10 mouse cellular contexts compared by ENCODE assay signal in genomic region chr2:153287835-153288234, GRCm38 (mm10). TPM values are rescaled to one million over a fixed set of nuclear protein-coding genes. Genes with fewer than 3 reads are reported as not detected.
DNase-seq lines count a peak whose midpoint lies in the region; ATAC-seq and TF ChIP-seq lines count a peak whose summit lies in the region.
"Had no signal": no experiment of that assay in that cellular context is flagged by ENCODE, and none has a peak within 500 bp of the region (broad histone marks: within the 10 kb centered on the region; RNA-seq: fewer than 3 reads in every experiment).

No protein-coding gene starts in this region.

- H3K36me3 ChIP-seq in hindbrain, postnatal 0 days (ENCODE audit: insufficient read depth, low read length) = no peaks in the 10 kb centered on the region
- H3K36me3 ChIP-seq in hindbrain, embryonic 11.5 days (ENCODE audit: control insufficient read depth, insufficient read depth, low read length) = no peaks in the 10 kb centered on the region
- H3K36me3 ChIP-seq in midbrain, postnatal 0 days (ENCODE audit: insufficient read depth, low read length) = no peaks in the 10 kb centered on the region
- no peaks in the 10 kb centered on the region for H3K36me3 ChIP-seq in midbrain, embryonic 16.5 days (ENCODE audit: control insufficient read depth, insufficient read depth, low read length)
- no peaks in the 10 kb centered on the region for H3K36me3 ChIP-seq in neural tube, embryonic 15.5 days
- H3K36me3 ChIP-seq: midbrain, embryonic 15.5 days had no signal

- no peak overlapping the region for H3K27ac ChIP-seq in hindbrain, postnatal 0 days
- H3K27ac ChIP-seq in hindbrain, embryonic 11.5 days (ENCODE audit: low read depth, low read length) = no peak overlapping the region
- H3K27ac ChIP-seq in midbrain, postnatal 0 days (ENCODE audit: low read depth, low read length) = no peak overlapping the region
- H3K27ac ChIP-seq in midbrain, embryonic 16.5 days (ENCODE audit: low read length) = no peak overlapping the region
- 0 out of 2 replicates have a peak overlapping the region, but pooled peaks have one; percentile 5 for H3K27ac ChIP-seq in neural tube, embryonic 15.5 days (replicated peaks)
- H3K27ac ChIP-seq in layer of hippocampus, adult 2 months = no peak overlapping the region
- H3K27ac ChIP-seq: midbrain, embryonic 15.5 days had no signal

- WGBS in hindbrain, postnatal 0 days = 50% methylated on average over 6 of the region's 6 CpGs
- WGBS in hindbrain, embryonic 11.5 days = 86% methylated on average over 6 of the region's 6 CpGs
- WGBS in midbrain, postnatal 0 days = 47% methylated on average over 6 of the region's 6 CpGs
- WGBS in midbrain, embryonic 16.5 days = 44% methylated on average over 6 of the region's 6 CpGs
- 52% methylated on average over 6 of the region's 6 CpGs for WGBS in neural tube, embryonic 15.5 days

- H3K4me2 ChIP-seq in hindbrain, postnatal 0 days (ENCODE audit: low read depth, low read length) = no peak overlapping the region
- H3K4me2 ChIP-seq in hindbrain, embryonic 11.5 days (replicated peaks; ENCODE audit: low read depth, low read length) = no peak overlapping the region
- H3K4me2 ChIP-seq in midbrain, postnatal 0 days (ENCODE audit: low read depth, low read length, poor library complexity, severe bottlenecking) = no peak overlapping the region
- no peak overlapping the region for H3K4me2 ChIP-seq in midbrain, embryonic 16.5 days (ENCODE audit: low read length)
- H3K4me2 ChIP-seq in neural tube, embryonic 15.5 days = no peak overlapping the region
- H3K4me2 ChIP-seq: liver, embryonic 11.5 days; midbrain, embryonic 15.5 days had no signal

- H3K27me3 ChIP-seq in hindbrain, postnatal 0 days (ENCODE audit: insufficient read depth, low read length) = no peaks in the 10 kb centered on the region
- no peaks in the 10 kb centered on the region for H3K27me3 ChIP-seq in hindbrain, embryonic 11.5 days (ENCODE audit: control insufficient read depth, insufficient read depth, low read length)
- no peaks in the 10 kb centered on the region for H3K27me3 ChIP-seq in midbrain, postnatal 0 days (ENCODE audit: insufficient read depth, low read length)
- no peaks in the 10 kb centered on the region for H3K27me3 ChIP-seq in midbrain, embryonic 16.5 days (ENCODE audit: control insufficient read depth, insufficient read depth, low read depth, low read length)
- no peaks in the 10 kb centered on the region for H3K27me3 ChIP-seq in neural tube, embryonic 15.5 days (replicated peaks)
- H3K27me3 ChIP-seq: midbrain, embryonic 15.5 days had no signal

- peak; percentile 72 for DNase-seq in hindbrain, postnatal 0 days (ENCODE audit: low spot score)
- DNase-seq in hindbrain, embryonic 11.5 days (ENCODE audit: low spot score) = no peak
- peak; percentile 69 for DNase-seq in midbrain, postnatal 0 days (ENCODE audit: low spot score)
- peak; percentile 73 for DNase-seq in adrenal gland, adult 2 months
- no peak for DNase-seq in layer of hippocampus, adult 2 months (ENCODE audit: low spot score in 2 of 2)
- DNase-seq: thymus, adult 18-20 months had no signal

- ATAC-seq in hindbrain, postnatal 0 days = no peak
- no peak for ATAC-seq in hindbrain, embryonic 11.5 days (ENCODE audit: low FRiP score)
- ATAC-seq in midbrain, postnatal 0 days (ENCODE audit: low FRiP score) = no peak
- ATAC-seq in midbrain, embryonic 16.5 days = no peak
- ATAC-seq in neural tube, embryonic 15.5 days (ENCODE audit: low FRiP score) = no peak
- ATAC-seq: midbrain, embryonic 15.5 days had no signal

- no peak for TF ChIP-seq CTCF in hindbrain, postnatal 0 days (IDR thresholded peaks at IDR 0.05; ENCODE audit: low read depth)
- no peak for TF ChIP-seq CTCF in midbrain, postnatal 0 days (IDR thresholded peaks at IDR 0.05)
- TF ChIP-seq CTCF in layer of hippocampus, adult 2 months (conservative IDR thresholded peaks at IDR 0.05) = no peak

- H3K4me3 ChIP-seq in hindbrain, postnatal 0 days (ENCODE audit: low read length) = no peak overlapping the region
- no peak overlapping the region for H3K4me3 ChIP-seq in hindbrain, embryonic 11.5 days (ENCODE audit: low read depth, low read length)
- H3K4me3 ChIP-seq in midbrain, postnatal 0 days (ENCODE audit: low read depth, low read length) = no peak overlapping the region
- H3K4me3 ChIP-seq in midbrain, embryonic 16.5 days (ENCODE audit: low read depth, low read length) = no peak overlapping the region
- no peak overlapping the region for H3K4me3 ChIP-seq in neural tube, embryonic 15.5 days (replicated peaks)
- H3K4me3 ChIP-seq in layer of hippocampus, adult 2 months = no peak overlapping the region
- H3K4me3 ChIP-seq: midbrain, embryonic 15.5 days had no signal

- no peak overlapping the region for H3K9ac ChIP-seq in hindbrain, postnatal 0 days (replicated peaks; ENCODE audit: low read length)
- no peak overlapping the region for H3K9ac ChIP-seq in hindbrain, embryonic 11.5 days (ENCODE audit: low read depth, low read length)
- H3K9ac ChIP-seq in midbrain, postnatal 0 days (replicated peaks; ENCODE audit: low read length, poor library complexity, severe bottlenecking) = no peak overlapping the region
- H3K9ac ChIP-seq in midbrain, embryonic 16.5 days (ENCODE audit: low read depth, low read length) = no peak overlapping the region
- H3K9ac ChIP-seq in neural tube, embryonic 15.5 days (replicated peaks) = no peak overlapping the region
- H3K9ac ChIP-seq: midbrain, embryonic 15.5 days had no signal

- peaks cover 12% of the 10 kb centered on the region for H3K4me1 ChIP-seq in hindbrain, postnatal 0 days (ENCODE audit: insufficient read depth, low read length)
- H3K4me1 ChIP-seq in hindbrain, embryonic 11.5 days (replicated peaks; ENCODE audit: control insufficient read depth, insufficient read depth, low read length) = 0 out of 2 replicates have a peak, but pooled peaks cover 2% of the 10 kb centered on the region
- H3K4me1 ChIP-seq in midbrain, postnatal 0 days (ENCODE audit: insufficient read depth, low read length) = no peaks in the 10 kb centered on the region; the same call in 1 of the 2 replicates
- H3K4me1 ChIP-seq in midbrain, embryonic 16.5 days (ENCODE audit: control insufficient read depth, insufficient read depth, low read length) = peaks cover 20% of the 10 kb centered on the region
- H3K4me1 ChIP-seq in neural tube, embryonic 15.5 days = peaks cover 19% of the 10 kb centered on the region

- no peaks in the 10 kb centered on the region for H3K9me3 ChIP-seq in hindbrain, postnatal 0 days (ENCODE audit: low read length)
- H3K9me3 ChIP-seq in hindbrain, embryonic 11.5 days (ENCODE audit: control insufficient read depth, low read length) = no peaks in the 10 kb centered on the region
- no peaks in the 10 kb centered on the region for H3K9me3 ChIP-seq in midbrain, postnatal 0 days (ENCODE audit: low read length)
- no peaks in the 10 kb centered on the region for H3K9me3 ChIP-seq in midbrain, embryonic 16.5 days (replicated peaks; ENCODE audit: control insufficient read depth, low read length, poor library complexity, severe bottlenecking)
- H3K9me3 ChIP-seq in neural tube, embryonic 15.5 days (replicated peaks) = no peaks in the 10 kb centered on the region
- H3K9me3 ChIP-seq: midbrain, embryonic 15.5 days had no signal

RNA-seq across cellular contexts. Expression of gene Kif3b, which starts 3.4 kb away (rescaled TPM):
- total RNA-seq in hindbrain, postnatal 0 days (2014; rRNA removed) = 38.1 and 42.3 TPM in 2 replicates
- 17.6 and 17.7 TPM in 2 replicates for polyA plus RNA-seq in hindbrain, postnatal 0 days (2015; fragmentation: Nextera tagmentation; extraction: Ambion mirVana)
- 8.2 and 9.4 TPM in 2 replicates for polyA plus RNA-seq in hindbrain, embryonic 11.5 days (2014; fragmentation: Nextera tagmentation; extraction: Ambion mirVana)
- 49.5 and 57.3 TPM in 2 replicates for total RNA-seq in midbrain, postnatal 0 days (2014; rRNA removed)
- polyA plus RNA-seq in midbrain, postnatal 0 days (2015; fragmentation: Nextera tagmentation; extraction: Ambion mirVana) = 19.9 and 20.6 TPM in 2 replicates
- polyA plus RNA-seq in midbrain, embryonic 16.5 days (2015; fragmentation: Nextera tagmentation; extraction: Ambion mirVana) = 25.8 and 26.9 TPM in 2 replicates
- 10 to 100 TPM; 26.3 to 29.5 TPM for total RNA-seq in adrenal gland, adult 2 months (2021)
- 3.7 and 4.3 TPM in 2 replicates for polyA plus RNA-seq in adrenal gland, adult 2 months (2012; rRNA removed)
- 18.1 and 21.9 TPM in 2 replicates for polyA plus RNA-seq in neural tube, embryonic 15.5 days (2015; fragmentation: Nextera tagmentation; extraction: Ambion mirVana)
- total RNA-seq in layer of hippocampus, adult 2 months (2021) = 10 to 100 TPM; 50.6 to 55.7 TPM

RNA-seq across cellular contexts. Expression of gene Pofut1, which starts 46.5 kb away (rescaled TPM):
- 20.7 and 23.6 TPM in 2 replicates for total RNA-seq in hindbrain, postnatal 0 days (2014; rRNA removed)
- polyA plus RNA-seq in hindbrain, postnatal 0 days (2015; fragmentation: Nextera tagmentation; extraction: Ambion mirVana) = 4.3 and 4.8 TPM in 2 replicates
- polyA plus RNA-seq in hindbrain, embryonic 11.5 days (2014; fragmentation: Nextera tagmentation; extraction: Ambion mirVana) = 6.0 and 8.4 TPM in 2 replicates
- 18.8 and 24.2 TPM in 2 replicates for total RNA-seq in midbrain, postnatal 0 days (2014; rRNA removed)
- 3.2 and 4.6 TPM in 2 replicates for polyA plus RNA-seq in midbrain, postnatal 0 days (2015; fragmentation: Nextera tagmentation; extraction: Ambion mirVana)
- 5.2 and 6.4 TPM in 2 replicates for polyA plus RNA-seq in midbrain, embryonic 16.5 days (2015; fragmentation: Nextera tagmentation; extraction: Ambion mirVana)
- 10 to 100 TPM; 47.6 to 57.0 TPM for total RNA-seq in adrenal gland, adult 2 months (2021)
- 43.5 and 46.5 TPM in 2 replicates for polyA plus RNA-seq in adrenal gland, adult 2 months (2012; rRNA removed)
- 5.3 and 5.5 TPM in 2 replicates for polyA plus RNA-seq in neural tube, embryonic 15.5 days (2015; fragmentation: Nextera tagmentation; extraction: Ambion mirVana)
- total RNA-seq in layer of hippocampus, adult 2 months (2021) = 10 to 100 TPM; 16.6 to 19.4 TPM

RNA-seq across cellular contexts. Expression of gene Plagl2, which starts 46.6 kb away (rescaled TPM):
- 5.0 and 6.4 TPM in 2 replicates for total RNA-seq in hindbrain, postnatal 0 days (2014; rRNA removed)
- polyA plus RNA-seq in hindbrain, postnatal 0 days (2015; fragmentation: Nextera tagmentation; extraction: Ambion mirVana) = 2.3 and 2.4 TPM in 2 replicates
- polyA plus RNA-seq in hindbrain, embryonic 11.5 days (2014; fragmentation: Nextera tagmentation; extraction: Ambion mirVana) = 26.9 and 27.1 TPM in 2 replicates
- total RNA-seq in midbrain, postnatal 0 days (2014; rRNA removed) = 6.5 and 7.0 TPM in 2 replicates
- 2.5 and 2.9 TPM in 2 replicates for polyA plus RNA-seq in midbrain, postnatal 0 days (2015; fragmentation: Nextera tagmentation; extraction: Ambion mirVana)
- 5.2 and 5.4 TPM in 2 replicates for polyA plus RNA-seq in midbrain, embryonic 16.5 days (2015; fragmentation: Nextera tagmentation; extraction: Ambion mirVana)
- 1 to 10 TPM; 8.2 to 9.3 TPM for total RNA-seq in adrenal gland, adult 2 months (2021)
- polyA plus RNA-seq in adrenal gland, adult 2 months (2012; rRNA removed) = 3.7 and 5.2 TPM in 2 replicates
- 4.4 and 8.9 TPM in 2 replicates for polyA plus RNA-seq in neural tube, embryonic 15.5 days (2015; fragmentation: Nextera tagmentation; extraction: Ambion mirVana)
- total RNA-seq in layer of hippocampus, adult 2 months (2021) = 1 to 10 TPM; 5.5 to 5.8 TPM

RNA-seq across cellular contexts. Expression of gene Asxl1, which starts 57.8 kb away (rescaled TPM):
- total RNA-seq in hindbrain, postnatal 0 days (2014; rRNA removed) = 26.7 and 27.1 TPM in 2 replicates
- 12.8 and 13.3 TPM in 2 replicates for polyA plus RNA-seq in hindbrain, postnatal 0 days (2015; fragmentation: Nextera tagmentation; extraction: Ambion mirVana)
- 19.0 and 21.0 TPM in 2 replicates for polyA plus RNA-seq in hindbrain, embryonic 11.5 days (2014; fragmentation: Nextera tagmentation; extraction: Ambion mirVana)
- total RNA-seq in midbrain, postnatal 0 days (2014; rRNA removed) = 29.0 and 32.9 TPM in 2 replicates
- polyA plus RNA-seq in midbrain, postnatal 0 days (2015; fragmentation: Nextera tagmentation; extraction: Ambion mirVana) = 10.7 and 13.4 TPM in 2 replicates
- polyA plus RNA-seq in midbrain, embryonic 16.5 days (2015; fragmentation: Nextera tagmentation; extraction: Ambion mirVana) = 9.0 and 9.2 TPM in 2 replicates
- total RNA-seq in adrenal gland, adult 2 months (2021) = 10 to 100 TPM; 20.5 to 24.7 TPM
- 7.3 and 7.5 TPM in 2 replicates for polyA plus RNA-seq in adrenal gland, adult 2 months (2012; rRNA removed)
- 10.2 and 10.6 TPM in 2 replicates for polyA plus RNA-seq in neural tube, embryonic 15.5 days (2015; fragmentation: Nextera tagmentation; extraction: Ambion mirVana)
- total RNA-seq in layer of hippocampus, adult 2 months (2021) = 10 to 100 TPM; 34.6 to 34.9 TPM

Comparison
In these comparisons a context has a peak if more than half of its experiments do, and no peak if none do; other contexts are left out.
1. DNase-seq: peak in hindbrain, postnatal 0 days (single experiment), midbrain, postnatal 0 days (single experiment) and adrenal gland, adult 2 months (single experiment); none in hindbrain, embryonic 11.5 days (single experiment) and layer of hippocampus, adult 2 months (0 of 2).